Mouse (Mus musculus) ES-CJ7 (cell line): ENCODE measurements around the gene Fnbp1.

Experiments used
- DNase-seq: peaks from one replicate; pipeline ENCODE4 v3.0.0; 2011; ENCODE audit warnings: low read depth, low spot score

Gene Fnbp1

GRCm38 (mm10) chr2:31098616-31099015 is 43.2 kb downstream of the Fnbp1 start:
- DNase-seq = no peak

- DNase-seq = no peak
Measured at GRCm38 (mm10) chr2:31097276-31097675, 44.5 kb downstream of the Fnbp1 start.

GRCm38 (mm10) chr2:31096119-31096518 is 45.7 kb downstream of the Fnbp1 start:
- no peak for DNase-seq

- DNase-seq = peak; percentile 59
Measured at GRCm38 (mm10) chr2:31094565-31094964, 47.2 kb downstream of the Fnbp1 start.

GRCm38 (mm10) chr2:31092939-31093338 is 48.9 kb downstream of the Fnbp1 start:
- DNase-seq = no peak

- peak; percentile 88 for DNase-seq
Measured at GRCm38 (mm10) chr2:31091182-31091581, 50.6 kb downstream of the Fnbp1 start.

GRCm38 (mm10) chr2:31089607-31090006 is 52.2 kb downstream of the Fnbp1 start:
- no peak for DNase-seq

- DNase-seq = no peak
Measured at GRCm38 (mm10) chr2:31088871-31089270, 52.9 kb downstream of the Fnbp1 start.

GRCm38 (mm10) chr2:31087663-31088661 is 53.8 kb downstream of the Fnbp1 start:
- DNase-seq = peak; percentile 76

GRCm38 (mm10) chr2:31087085-31087484 is 54.7 kb downstream of the Fnbp1 start:
- peak; percentile 49 for DNase-seq

GRCm38 (mm10) chr2:31086543-31086942 is 55.3 kb downstream of the Fnbp1 start:
- DNase-seq = no peak

GRCm38 (mm10) chr2:31084169-31084850 is 57.5 kb downstream of the Fnbp1 start:
- DNase-seq = peak; percentile 61

- no peak for DNase-seq
Measured at GRCm38 (mm10) chr2:31083372-31083771, 58.4 kb downstream of the Fnbp1 start.

GRCm38 (mm10) chr2:31082639-31083038 is 59.2 kb downstream of the Fnbp1 start:
- no peak for DNase-seq

GRCm38 (mm10) chr2:31081349-31081748 is 60.5 kb downstream of the Fnbp1 start:
- peak; percentile 52 for DNase-seq

- DNase-seq = no peak
Measured at GRCm38 (mm10) chr2:31079117-31079516, 62.7 kb downstream of the Fnbp1 start.

GRCm38 (mm10) chr2:31077574-31077973 is 64.2 kb downstream of the Fnbp1 start:
- no peak for DNase-seq

- no peak for DNase-seq
Measured at GRCm38 (mm10) chr2:31076351-31077140, 65.3 kb downstream of the Fnbp1 start.

GRCm38 (mm10) chr2:31075836-31076235 is 66.0 kb downstream of the Fnbp1 start:
- no peak for DNase-seq

GRCm38 (mm10) chr2:31075168-31075567 is 66.6 kb downstream of the Fnbp1 start:
- no peak for DNase-seq

- DNase-seq = peak; percentile 65
Measured at GRCm38 (mm10) chr2:31069506-31069905, 72.3 kb downstream of the Fnbp1 start.

- DNase-seq = peak; percentile 81
Measured at GRCm38 (mm10) chr2:31069114-31069445, 72.7 kb downstream of the Fnbp1 start.
